Mouse (Mus musculus) liver, embryonic 14.5 days (tissue): ENCODE measurements around the gene Gnai3. TPM values are rescaled to one million over a fixed set of nuclear protein-coding genes. Genes with fewer than 3 reads are reported as not detected.

Experiments
- ATAC-seq: fragments of 200-750 bp; cut with Nextera tagmentation; 2 replicates; pipeline ENCODE4 v1.8.0; 2017; ENCODE audit warnings: moderate number of reproducible peaks, mild to moderate bottlenecking, moderate library complexity; ENCODE audit not compliant: insufficient read depth
- DNase-seq, 3 experiments: peaks; one replicate each; pipeline ENCODE4 v3.0.0-alpha.2; 2012 to 2013; ENCODE audit warnings: low read depth in 3 of 3, low spot score in 3 of 3
- H3K27ac ChIP-seq: fragments of 300-500 bp; sonication (generic); 2 replicates; pipeline ENCODE4 v1.5.1; 2014; ENCODE audit warnings: moderate library complexity, mild to moderate bottlenecking, control low read depth, inconsistent platforms
- H3K27me3 ChIP-seq: fragments of 300-500 bp; sonication (generic); 2 replicates; pipeline ENCODE4 v1.6.1; 2014; ENCODE audit warnings: mild to moderate bottlenecking, low read length, moderate library complexity; ENCODE audit not compliant: control insufficient read depth, insufficient read depth
- H3K36me3 ChIP-seq: fragments of 300-500 bp; sonication (generic); replicated peaks from 2 replicates; pipeline ENCODE4 v1.6.1; 2014; ENCODE audit warnings: low read depth; ENCODE audit not compliant: control insufficient read depth, insufficient read depth
- H3K4me1 ChIP-seq, 2 experiments: fragments of 200-500 bp in 1 of 2; fragments of 300-500 bp in 1 of 2; sonication (generic) in 1 of 2; replicated peaks; 2 replicates each; pipeline ENCODE4 v1.6.1; 2012 to 2014; ENCODE audit warnings: antibody characterized with exemption in 1 of 2, inconsistent platforms in 1 of 2, low read length in 1 of 2; ENCODE audit not compliant: control insufficient read depth in 2 of 2, insufficient read depth in 2 of 2
- H3K4me2 ChIP-seq: fragments of 300-500 bp; sonication (generic); 2 replicates; pipeline ENCODE4 v1.6.1; 2014; ENCODE audit warnings: low read depth, mild to moderate bottlenecking, control low read depth, moderate library complexity
- H3K4me3 ChIP-seq, 2 experiments: fragments of 200-500 bp in 1 of 2; fragments of 300-500 bp in 1 of 2; sonication (generic) in 1 of 2; 2 replicates each; pipeline ENCODE4 v1.5.1; 2012 to 2014; ENCODE audit warnings: low read depth in 2 of 2, low read length in 2 of 2, mild to moderate bottlenecking in 2 of 2, control low read depth in 1 of 2, inconsistent platforms in 1 of 2, moderate library complexity in 1 of 2; ENCODE audit not compliant: insufficient read depth in 1 of 2
- H3K9ac ChIP-seq: fragments of 300-500 bp; sonication (generic); replicated peaks from 2 replicates; pipeline ENCODE4 v1.6.1; 2014; ENCODE audit warnings: mild to moderate bottlenecking, control low read depth, moderate library complexity
- H3K9me3 ChIP-seq: fragments of 300-500 bp; sonication (generic); 2 replicates; pipeline ENCODE4 v1.6.1; 2016; ENCODE audit warnings: low read length, mixed read lengths; ENCODE audit not compliant: control insufficient read depth
- CTCF ChIP-seq: IDR thresholded peaks from 2 replicates; pipeline ENCODE4 v1.5.1; 2016; ENCODE audit warnings: antibody characterized with exemption, low read depth, control low read depth
- EP300 ChIP-seq: IDR thresholded peaks from 2 replicates; pipeline ENCODE4 v1.6.1; 2016; ENCODE audit warnings: antibody characterized with exemption, low read depth
- WGBS: fragments of 180-500 bp; shearing (Covaris S2); extraction: QIAGEN DNeasy Blood & Tissue Kit; methylation state at CpG from one replicate; pipeline ENCODE4 v1.1.7; 2014; ENCODE audit not compliant: insufficient replicate concordance; 5-methylcytosine and 5-hydroxymethylcytosine counted together
- polyA plus RNA-seq, 2 experiments: library from polyadenylated mRNA; depleted of rRNA in 1 of 2; stranded (reverse) in 1 of 2; unstranded in 1 of 2; fragments of >200 nt; fragmentation: Nextera tagmentation in 1 of 2; extraction: Ambion mirVana in 1 of 2; gene quantifications; 2 replicates each; pipeline versions ENCODE4 v1.2.1 to v1.2.3; 2012 to 2014

Gene Gnai3
- polyA plus RNA-seq, 2 experiments: 28.7 to 58.0 TPM

DNA sequence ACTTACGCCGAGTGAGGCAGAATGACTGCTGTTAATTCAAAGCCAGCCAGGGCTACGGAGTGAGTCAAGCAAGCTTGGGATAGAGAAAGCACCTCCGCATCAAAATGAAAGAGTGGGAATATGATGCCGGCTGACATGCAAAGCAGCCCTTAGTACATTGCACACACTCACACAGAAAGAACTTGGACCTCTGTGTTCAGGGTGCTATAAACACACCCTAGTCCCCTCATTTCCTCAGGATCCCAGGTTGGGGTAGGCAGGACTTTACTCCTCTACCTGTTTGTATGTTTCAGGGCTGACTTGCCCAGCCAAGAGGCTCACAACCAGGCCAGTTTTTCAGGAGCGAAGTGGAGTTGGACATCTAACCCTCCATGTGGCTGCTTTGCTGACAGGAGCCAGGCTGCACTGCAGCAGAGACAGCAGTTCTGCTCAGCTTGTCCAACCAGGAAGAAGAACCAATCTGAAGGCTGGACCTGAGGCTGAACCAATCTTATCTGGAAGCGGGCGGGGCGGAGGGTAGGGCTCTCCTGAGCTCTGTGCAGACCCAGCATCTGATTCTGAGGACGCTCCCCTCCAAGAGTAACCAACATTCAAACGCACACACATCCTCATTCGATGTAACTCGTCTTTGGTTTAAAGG is 76.6 kb downstream of the Gnai3 start:
- peaks cover 6 to 20% of the 10 kb centered on the region in 2 experiments for H3K4me1 ChIP-seq
- H3K4me3 ChIP-seq: no peak overlapping the region
- peaks cover 12% of the 10 kb centered on the region for H3K36me3 ChIP-seq
- TF ChIP-seq CTCF: no peak
- no peak for TF ChIP-seq EP300
- H3K27me3 ChIP-seq: no peaks in the 10 kb centered on the region
- H3K4me2 ChIP-seq: peak overlapping the region; percentile 36
- no peak overlapping the region for H3K27ac ChIP-seq
- H3K9me3 ChIP-seq: no peaks in the 10 kb centered on the region
- ATAC-seq (peak; percentile 47), DNase-seq (no peak)
- WGBS: 42% methylated on average over 13 of the region's 13 CpGs
- H3K9ac ChIP-seq: no peak overlapping the region

DNA sequence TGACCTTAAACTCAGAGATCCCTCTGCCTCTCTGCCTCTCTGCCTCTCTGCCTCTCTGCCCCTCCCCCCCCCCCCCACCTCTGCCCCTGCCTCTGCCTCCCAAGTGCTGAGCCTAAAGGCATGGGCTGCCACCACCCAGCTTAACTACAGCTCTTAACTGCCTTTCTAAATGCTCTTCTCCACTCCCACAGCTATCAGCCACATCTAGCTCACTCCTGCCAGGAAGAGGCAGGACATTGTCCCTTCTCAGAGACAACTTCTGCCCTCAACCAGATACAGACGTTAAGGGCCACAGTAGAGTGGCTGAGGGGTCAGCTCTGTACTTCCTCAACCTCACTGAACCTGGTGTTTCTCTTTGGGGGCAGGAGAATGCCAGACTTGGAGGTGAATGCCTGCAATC is 77.1 kb downstream of the Gnai3 start:
- TF ChIP-seq EP300: no peak
- TF ChIP-seq CTCF: no peak
- Histone ChIP-seq H3K4me2 (no peak overlapping the region), H3K27me3 (no peaks in the 10 kb centered on the region), H3K4me3 (no peak overlapping the region), H3K9me3 (no peaks in the 10 kb centered on the region), H3K4me1 (peaks cover 6 to 20% of the 10 kb centered on the region in 2 experiments), H3K27ac (no peak overlapping the region), H3K36me3 (peaks cover 7% of the 10 kb centered on the region), H3K9ac (no peak overlapping the region)
- no peak for ATAC-seq
- DNase-seq: no peak
- WGBS: 4% methylated on average over 1 of the region's 1 CpGs

DNA sequence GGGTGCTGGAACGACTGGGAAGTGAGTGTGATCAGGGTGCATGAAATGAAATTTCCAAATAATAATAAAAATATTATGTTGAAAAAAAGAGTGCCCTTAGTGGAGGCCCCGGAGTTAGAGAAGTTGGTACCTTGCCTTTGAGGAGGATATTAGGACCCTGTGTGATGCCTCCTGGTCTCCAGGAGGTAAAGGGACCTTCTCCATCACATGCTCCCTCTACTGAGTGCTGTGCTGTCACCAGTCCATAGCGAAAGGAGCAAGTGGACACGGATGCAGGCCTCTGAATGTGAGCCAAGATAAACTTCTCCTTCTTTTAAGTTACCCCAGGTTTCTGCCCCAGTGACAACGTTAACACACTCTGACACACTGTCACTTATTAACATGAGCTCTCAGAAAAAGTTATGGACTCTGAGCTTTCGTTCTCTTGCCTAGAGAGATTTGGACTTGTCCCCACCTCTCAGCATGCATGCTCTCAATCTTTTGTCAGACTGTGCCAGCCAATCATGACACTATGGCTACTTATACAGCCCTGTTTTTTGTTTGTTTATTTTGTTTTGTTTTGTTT is 78.5 kb downstream of the Gnai3 start:
- Histone ChIP-seq H3K9me3 (no peaks in the 10 kb centered on the region), H3K4me2 (no peak overlapping the region), H3K4me3 (no peak overlapping the region), H3K9ac (no peak overlapping the region), H3K36me3 (peaks cover 3% of the 10 kb centered on the region; the same call in 1 of the 2 replicates), H3K27me3 (no peaks in the 10 kb centered on the region), H3K4me1 (peaks cover 6 to 20% of the 10 kb centered on the region in 2 experiments), H3K27ac (no peak overlapping the region)
- WGBS: 59% methylated on average over 6 of the region's 6 CpGs
- ATAC-seq (peak; percentile 17; the same call in 1 of the 2 replicates), DNase-seq (no peak)
- TF ChIP-seq EP300 (no peak), CTCF (no peak)

DNA sequence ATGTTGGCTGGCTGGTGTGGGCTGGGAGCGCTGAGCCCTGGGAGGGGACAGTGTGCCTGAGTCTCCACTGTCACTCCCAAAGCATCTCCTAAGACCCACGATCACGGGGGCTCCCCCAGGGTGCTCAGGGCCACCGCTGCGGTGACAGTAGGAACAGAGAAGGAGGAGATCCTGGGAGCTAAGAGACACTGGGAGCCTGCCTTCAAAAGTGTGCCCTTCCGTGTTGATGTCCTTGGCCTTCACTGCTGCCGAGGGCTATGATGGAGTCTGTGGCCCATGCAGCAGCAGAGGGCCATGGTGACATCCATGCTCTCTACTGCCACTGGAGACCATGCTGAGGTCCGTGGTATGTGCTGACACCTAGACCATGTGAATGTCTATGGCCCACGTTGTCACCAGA is 80.4 kb downstream of the Gnai3 start:
- no peaks in the 10 kb centered on the region for H3K9me3 ChIP-seq
- H3K27me3 ChIP-seq: no peaks in the 10 kb centered on the region
- H3K36me3 ChIP-seq: no peaks in the 10 kb centered on the region
- no peak overlapping the region for H3K9ac ChIP-seq
- H3K4me3 ChIP-seq: no peak overlapping the region
- WGBS: 62% methylated on average over 9 of the region's 9 CpGs
- no peak overlapping the region for H3K4me2 ChIP-seq
- no peak overlapping the region for H3K27ac ChIP-seq
- DNase-seq (no peak), ATAC-seq (no peak)
- peaks cover 6 to 21% of the 10 kb centered on the region in 2 experiments for H3K4me1 ChIP-seq
- TF ChIP-seq CTCF (no peak), EP300 (no peak)

DNA sequence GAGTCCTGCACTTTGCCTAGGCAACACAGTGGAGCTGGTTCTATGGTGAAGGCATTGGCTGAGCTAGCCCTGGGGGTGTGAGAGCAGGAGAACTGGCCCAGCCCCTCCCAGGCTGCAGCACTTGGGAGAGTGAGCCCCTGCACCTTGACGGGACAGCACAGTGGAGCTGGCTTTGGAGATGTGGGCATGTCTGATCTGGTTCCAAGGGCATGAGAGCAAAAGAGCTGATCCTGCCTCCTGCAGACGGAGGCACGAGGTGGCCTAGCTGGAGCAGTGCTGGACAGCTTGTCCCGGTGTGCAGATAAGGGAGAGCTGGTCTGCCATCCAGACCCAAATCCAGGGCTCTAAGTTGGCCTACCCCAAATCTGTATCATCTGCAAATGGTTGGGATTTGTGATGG is 81.3 kb downstream of the Gnai3 start:
- no peak overlapping the region for H3K9ac ChIP-seq
- H3K9me3 ChIP-seq: no peaks in the 10 kb centered on the region
- TF ChIP-seq EP300: no peak
- TF ChIP-seq CTCF: no peak
- H3K27ac ChIP-seq: no peak overlapping the region
- no peak for ATAC-seq
- H3K4me3 ChIP-seq: no peak overlapping the region
- H3K36me3 ChIP-seq: no peaks in the 10 kb centered on the region
- DNase-seq: no peak
- no peaks in the 10 kb centered on the region for H3K27me3 ChIP-seq
- H3K4me2 ChIP-seq: no peak overlapping the region
- H3K4me1 ChIP-seq: peaks cover under 1 to 15% of the 10 kb centered on the region in 2 experiments
- WGBS: 71% methylated on average over 4 of the region's 4 CpGs
